Mouse (Mus musculus) thymus, adult 2 months (tissue): ENCODE data around the gene Gm15262. TPM values are rescaled to one million over a fixed set of nuclear protein-coding genes. Genes with fewer than 3 reads are reported as not detected.
A peak's percentile ranks its signal among the peaks of the same experiment; 100 is the strongest.

Source experiments
- DNase-seq: peaks from one replicate; pipeline ENCODE4 v3.0.0; 2021
- H3K27ac ChIP-seq: fragments of 200-500 bp; 2 replicates; pipeline ENCODE4 v1.5.1; 2012; ENCODE audit warnings: low read length, control low read depth; ENCODE audit not compliant: control insufficient read depth, insufficient read depth
- H3K27me3 ChIP-seq: fragments of 200-500 bp; 2 replicates; pipeline ENCODE4 v1.6.1; 2012; ENCODE audit warnings: mild to moderate bottlenecking, low read length, moderate library complexity, mixed read lengths; ENCODE audit not compliant: control insufficient read depth, insufficient read depth
- H3K36me3 ChIP-seq: fragments of 200-500 bp; 2 replicates; pipeline ENCODE4 v1.6.1; 2012; ENCODE audit warnings: mild to moderate bottlenecking, low read length, moderate library complexity; ENCODE audit not compliant: control insufficient read depth, insufficient read depth
- H3K4me1 ChIP-seq: fragments of 200-500 bp; replicated peaks from 2 replicates; pipeline ENCODE4 v1.6.1; 2012; ENCODE audit warnings: low read length; ENCODE audit not compliant: control insufficient read depth, insufficient read depth
- H3K4me3 ChIP-seq: fragments of 200-500 bp; 2 replicates; pipeline ENCODE4 v1.5.1; 2012; ENCODE audit warnings: mild to moderate bottlenecking, low read length, control low read depth, moderate library complexity; ENCODE audit not compliant: control insufficient read depth, insufficient read depth
- CTCF ChIP-seq: fragments of 200-500 bp; IDR thresholded peaks from 2 replicates; pipeline ENCODE4 v1.5.1; 2012; ENCODE audit warnings: mild to moderate bottlenecking, control low read depth, low read length, moderate library complexity, borderline replicate concordance; ENCODE audit not compliant: control insufficient read depth, poor library complexity, insufficient read depth; ENCODE audit errors: extremely low read depth
- POLR2A ChIP-seq: fragments of 200-500 bp; IDR thresholded peaks from 2 replicates; pipeline ENCODE4 v1.6.1; 2012; ENCODE audit warnings: mild to moderate bottlenecking, low read length, control low read depth, moderate library complexity; ENCODE audit not compliant: control insufficient read depth, poor library complexity, insufficient read depth; ENCODE audit errors: extremely low read depth
- WGBS: fragments of 180-500 bp; shearing (Covaris S2); methylation state at CpG from one replicate; pipeline ENCODE4 v1.1.7; 2018; 5-methylcytosine and 5-hydroxymethylcytosine counted together
- polyA plus RNA-seq: library from polyadenylated mRNA; depleted of rRNA; stranded (reverse); fragments of >200 nt; gene quantifications from 2 replicates; pipeline ENCODE4 v1.2.3, GENCODE M21; 2012; rRNA removed

Gm15262 gene
- polyA plus RNA-seq, 1 experiment: not detected

GRCm38 (mm10) chrX:161399110-161399509, 111.9 kb downstream of the Gm15262 start:
- H3K4me1 ChIP-seq: no peaks in the 10 kb centered on the region
- H3K4me3 ChIP-seq: no peak overlapping the region
- no peaks in the 10 kb centered on the region for H3K27me3 ChIP-seq
- 13% methylated on average over 11 of the region's 11 CpGs for WGBS
- TF ChIP-seq POLR2A (no peak), CTCF (no peak)
- DNase-seq: peak; percentile 55
- H3K36me3 ChIP-seq: no peaks in the 10 kb centered on the region
- H3K27ac ChIP-seq: no peak overlapping the region

- Histone ChIP-seq H3K4me3 (no peak overlapping the region), H3K36me3 (no peaks in the 10 kb centered on the region), H3K27ac (no peak overlapping the region), H3K27me3 (no peaks in the 10 kb centered on the region), H3K4me1 (no peaks in the 10 kb centered on the region)
- 65% methylated on average over 1 of the region's 1 CpGs for WGBS
- no peak for DNase-seq
- TF ChIP-seq POLR2A (no peak), CTCF (no peak)
These were observed 123.9 kb downstream of the Gm15262 start for GRCm38 (mm10) chrX:161411151-161411550.

Other genes with a start within 250 kb of the Gm15262 start
- 0.62 and 0.69 TPM in 2 replicates for gene Scml2, start 170.3 kb upstream of the Gm15262 start, polyA plus RNA-seq